ENCODE assay signal across 20 mouse cellular contexts in genomic region chr19:26804401-26804800, GRCm38 (mm10).
DNase-seq lines count a peak whose midpoint lies in the region; ATAC-seq and TF ChIP-seq lines count a peak whose summit lies in the region.
"Had no signal": no experiment of that assay in that cellular context is flagged by ENCODE, and none has a peak within 500 bp of the region (broad histone marks: within the 10 kb centered on the region; RNA-seq: fewer than 3 reads in every experiment).

No protein-coding gene starts in this region.

- no peaks in the 10 kb centered on the region for H3K36me3 ChIP-seq in liver, adult 2 months (ENCODE audit: control insufficient read depth, insufficient read depth, low read length)
- no peaks in the 10 kb centered on the region for H3K36me3 ChIP-seq in liver, postnatal 0 days (replicated peaks; ENCODE audit: insufficient read depth, low read length)
- no peaks in the 10 kb centered on the region for H3K36me3 ChIP-seq in spleen, adult 2 months (ENCODE audit: control insufficient read depth, insufficient read depth, low read length)
- H3K36me3 ChIP-seq: embryonic facial prominence, embryonic 10.5 days; heart, embryonic 12.5 days; hindbrain, embryonic 10.5 days had no signal

- H3K4me3 ChIP-seq in liver, adult 2 months (ENCODE audit: insufficient read depth, low read depth, low read length): 0 out of 2 replicates have a peak overlapping the region, but pooled peaks have one; percentile 11
- no peak overlapping the region for H3K4me3 ChIP-seq in liver, postnatal 0 days (ENCODE audit: low read depth, low read length)
- H3K4me3 ChIP-seq in spleen, adult 2 months (ENCODE audit: extremely low read depth, insufficient read depth, insufficient read length): 0 out of 2 replicates have a peak overlapping the region, but pooled peaks have one; percentile 23
- H3K4me3 ChIP-seq: embryonic facial prominence, embryonic 10.5 days; forebrain, embryonic 13.5 days; gastrocnemius, adult 2 months; heart, embryonic 12.5 days; hindbrain, embryonic 10.5 days had no signal

- no peak overlapping the region for H3K9ac ChIP-seq in liver, adult 2 months (ENCODE audit: low read depth, low read length)
- H3K9ac ChIP-seq in liver, postnatal 0 days (replicated peaks): no peak overlapping the region
- H3K9ac ChIP-seq: forebrain, embryonic 13.5 days; forebrain, postnatal 0 days; heart, embryonic 12.5 days; hindbrain, embryonic 14.5 days had no signal

- no peaks in the 10 kb centered on the region for H3K79me2 ChIP-seq in liver, adult 2 months (ENCODE audit: control insufficient read depth, insufficient read depth, low read length)

- no peak overlapping the region for H3K27ac ChIP-seq in liver, adult 2 months (replicated peaks; ENCODE audit: insufficient read depth, low read depth, low read length)
- H3K27ac ChIP-seq in liver, postnatal 0 days (ENCODE audit: low read depth): no peak overlapping the region
- H3K27ac ChIP-seq in spleen, adult 2 months (ENCODE audit: insufficient read depth, low read length): no peak overlapping the region
- H3K27ac ChIP-seq: embryonic facial prominence, embryonic 10.5 days; forebrain, embryonic 13.5 days; gastrocnemius, adult 2 months; hindbrain, embryonic 10.5 days; hindbrain, embryonic 14.5 days had no signal

- no peak for TF ChIP-seq POLR2A in liver, adult 2 months (IDR thresholded peaks at IDR 0.05; ENCODE audit: extremely low read depth, insufficient read depth, low read length)
- TF ChIP-seq POLR2A in spleen, adult 2 months (IDR thresholded peaks at IDR 0.05; ENCODE audit: low read depth, low read length): no peak

- ATAC-seq in liver, postnatal 0 days: no peak
- ATAC-seq: forebrain, embryonic 13.5 days; forebrain, postnatal 0 days had no signal

- TF ChIP-seq CTCF in liver, adult 2 months (IDR thresholded peaks at IDR 0.05; ENCODE audit: low read depth, low read length): no peak
- TF ChIP-seq CTCF in liver, postnatal 0 days (IDR thresholded peaks at IDR 0.05; ENCODE audit: low read depth): no peak
- no peak for TF ChIP-seq CTCF in spleen, adult 2 months (IDR thresholded peaks at IDR 0.05; ENCODE audit: extremely low read depth, insufficient read depth, insufficient read length, insufficient replicate concordance)

- no peak overlapping the region for H3K4me2 ChIP-seq in liver, postnatal 0 days (ENCODE audit: low read depth, low read length)
- H3K4me2 ChIP-seq: forebrain, embryonic 13.5 days; heart, embryonic 12.5 days; hindbrain, embryonic 14.5 days had no signal

- TF ChIP-seq EP300 in liver, postnatal 0 days (IDR thresholded peaks at IDR 0.05; ENCODE audit: low read depth): no peak

- WGBS in liver, adult 2 months: 73% methylated on average over 4 of the region's 4 CpGs
- WGBS in liver, postnatal 0 days (ENCODE audit: insufficient replicate concordance): 82% methylated on average over 4 of the region's 4 CpGs
- 26% methylated on average over 4 of the region's 4 CpGs for WGBS in spleen, adult 2 months

- H3K4me1 ChIP-seq in liver, adult 2 months (ENCODE audit: control insufficient read depth, insufficient read depth, low read length): no peaks in the 10 kb centered on the region
- H3K4me1 ChIP-seq in liver, postnatal 0 days (ENCODE audit: insufficient read depth): no peaks in the 10 kb centered on the region
- no peaks in the 10 kb centered on the region; the same call in 1 of the 2 replicates for H3K4me1 ChIP-seq in spleen, adult 2 months (ENCODE audit: control insufficient read depth, insufficient read depth, insufficient read length)
- H3K4me1 ChIP-seq: embryonic facial prominence, embryonic 10.5 days; forebrain, embryonic 13.5 days; heart, embryonic 12.5 days; hindbrain, embryonic 10.5 days had no signal

- no peaks in the 10 kb centered on the region for H3K9me3 ChIP-seq in liver, postnatal 0 days (ENCODE audit: low read length)
- H3K9me3 ChIP-seq: embryonic facial prominence, embryonic 10.5 days; forebrain, embryonic 13.5 days; heart, embryonic 12.5 days; hindbrain, embryonic 10.5 days had no signal

- no peak for DNase-seq in liver, adult 2 months (ENCODE audit: extremely low read depth, low read depth, low spot score)
- DNase-seq in liver, postnatal 0 days: no peak
- no peak for DNase-seq in spleen, adult 2 months (ENCODE audit: low read depth in 1 of 2, low spot score in 2 of 2)
- DNase-seq in spleen, adult 18-20 months: no peak
- DNase-seq in induced T-regulatory cell, adult 2 months (ENCODE audit: low read depth): peak; percentile 43
- DNase-seq in kidney, adult 18-20 months: no peak
- no peak for DNase-seq in thymus, postnatal 36 days
- DNase-seq: adrenal gland, postnatal 14 days; B cell, adult 2 months; cerebellum, adult 11-12 months; cerebellum, adult 9-11 months; cerebellum, postnatal 36 days; forebrain, postnatal 0 days; gastrocnemius, adult 2 months; gastrocnemius, postnatal 25 days had no signal

- H3K27me3 ChIP-seq in liver, adult 2 months (ENCODE audit: control insufficient read depth, insufficient read depth, low read length): no peaks in the 10 kb centered on the region
- no peaks in the 10 kb centered on the region for H3K27me3 ChIP-seq in liver, postnatal 0 days (ENCODE audit: insufficient read depth, low read length)
- no peaks in the 10 kb centered on the region for H3K27me3 ChIP-seq in spleen, adult 2 months (ENCODE audit: control insufficient read depth, insufficient read depth, low read length)
- H3K27me3 ChIP-seq: forebrain, embryonic 13.5 days; heart, embryonic 12.5 days had no signal
